Mouse (Mus musculus) CH12.LX (cell line): ENCODE measurements around the gene Prrt3. TPM values are rescaled to one million over a fixed set of nuclear protein-coding genes. Genes with fewer than 3 reads are reported as not detected.

Source experiments
- DNase-seq: peaks from one replicate; pipeline ENCODE4 v3.0.0-alpha.2; 2013; ENCODE audit errors: extremely low read depth
- H3K27ac ChIP-seq: 2 replicates; pipeline ENCODE4 v1.5.1; 2012; ENCODE audit warnings: low read depth, mild to moderate bottlenecking, control low read depth, moderate library complexity; ENCODE audit not compliant: insufficient read depth
- H3K27me3 ChIP-seq: replicated peaks from 2 replicates; pipeline ENCODE3; 2012; ENCODE audit warnings: inconsistent platforms
- H3K36me3 ChIP-seq, 2 experiments: replicated peaks in 1 of 2; 2 replicates each; pipeline versions ENCODE3 to v1.6.1; 2012; ENCODE audit warnings: inconsistent platforms in 1 of 2, low read length in 1 of 2, mild to moderate bottlenecking in 1 of 2, mixed read lengths in 1 of 2, moderate library complexity in 1 of 2; ENCODE audit not compliant: control insufficient read depth in 1 of 2, insufficient read depth in 1 of 2
- H3K4me1 ChIP-seq, 2 experiments: 2 replicates each; pipeline ENCODE4 v1.6.1; 2012; ENCODE audit warnings: inconsistent platforms in 1 of 2, moderate library complexity in 1 of 2; ENCODE audit not compliant: insufficient read depth in 2 of 2, control insufficient read depth in 1 of 2
- H3K4me2 ChIP-seq: 2 replicates; pipeline ENCODE4 v1.6.1; 2012; ENCODE audit warnings: low read depth, mild to moderate bottlenecking, control low read depth; ENCODE audit not compliant: poor library complexity, insufficient read depth, severe bottlenecking
- H3K4me3 ChIP-seq, 3 experiments: fragments of 150-350 bp in 1 of 3; sonication (generic) in 1 of 3; replicated peaks in 1 of 3; 2 replicates each; pipeline versions ENCODE3 to v1.5.1; 2011 to 2012; ENCODE audit warnings: low read depth in 2 of 3, low read length in 2 of 3, mild to moderate bottlenecking in 2 of 3, moderate library complexity in 2 of 3, control low read depth in 1 of 3, improper control_type of control experiment in 1 of 3, inconsistent platforms in 1 of 3, mixed read lengths in 1 of 3; ENCODE audit not compliant: poor library complexity in 1 of 3
- H3K79me2 ChIP-seq: replicated peaks from 2 replicates; pipeline ENCODE4 v1.6.1; 2012; ENCODE audit warnings: mild to moderate bottlenecking, moderate library complexity; ENCODE audit not compliant: control insufficient read depth, poor library complexity, insufficient read depth, severe bottlenecking; ENCODE audit errors: extremely low read depth
- H3K9ac ChIP-seq: 2 replicates; pipeline ENCODE4 v1.6.1; 2012; ENCODE audit warnings: low read depth, mild to moderate bottlenecking, control low read depth, moderate library complexity; ENCODE audit not compliant: insufficient read depth
- H3K9me3 ChIP-seq: replicated peaks from 2 replicates; pipeline ENCODE3; 2012; ENCODE audit warnings: low read length, inconsistent platforms, mixed read lengths
- E2F4 ChIP-seq: IDR thresholded peaks from 2 replicates; pipeline ENCODE4 v1.6.1; 2011; ENCODE audit warnings: low read depth, low read length, improper control_type of control experiment; ENCODE audit not compliant: insufficient replicate concordance
- ELF1 ChIP-seq: IDR thresholded peaks from 2 replicates; pipeline ENCODE4 v1.6.1; 2014; ENCODE audit warnings: low read depth, mild to moderate bottlenecking, inconsistent platforms, low read length, improper control_type of control experiment
- MAX ChIP-seq: IDR thresholded peaks from 2 replicates; pipeline ENCODE4 v1.6.1; 2011; ENCODE audit warnings: low read length, improper control_type of control experiment
- MEF2A ChIP-seq: IDR thresholded peaks from 2 replicates; pipeline ENCODE4 v1.6.1; 2014; ENCODE audit warnings: low read depth, mild to moderate bottlenecking, inconsistent platforms, low read length, improper control_type of control experiment, borderline replicate concordance
- MXI1 ChIP-seq: IDR thresholded peaks from 2 replicates; pipeline ENCODE4 v1.6.1; 2011; ENCODE audit warnings: mild to moderate bottlenecking, low read depth, low read length, improper control_type of control experiment
- MYC ChIP-seq: IDR thresholded peaks from 2 replicates; pipeline ENCODE4 v1.6.1; 2011; ENCODE audit warnings: low read depth, mild to moderate bottlenecking, improper control_type of control experiment, low read length
- NELFE ChIP-seq: IDR thresholded peaks from 2 replicates; pipeline ENCODE4 v1.6.1; 2011; ENCODE audit warnings: low read depth, low read length, improper control_type of control experiment
- POLR2AphosphoS2 ChIP-seq: IDR thresholded peaks from 2 replicates; pipeline ENCODE4 v1.6.1; 2011; ENCODE audit warnings: low read depth, low read length, improper control_type of control experiment
- TCF12 ChIP-seq: IDR thresholded peaks from 2 replicates; pipeline ENCODE4 v1.6.1; 2014; ENCODE audit warnings: low read depth, mild to moderate bottlenecking, inconsistent platforms, low read length, improper control_type of control experiment
- UBTF ChIP-seq: IDR thresholded peaks from 2 replicates; pipeline ENCODE4 v1.6.1; 2012; ENCODE audit warnings: low read depth, mild to moderate bottlenecking, inconsistent platforms, low read length, improper control_type of control experiment, moderate library complexity
- dilution Hi-C: fragments of 300-500 bp; cut with MboI; formaldehyde crosslinking; loops from 2 replicates; pipeline ENCODE4 v1.14.3; 2020; ENCODE audit warnings: low sequenced_read_pairs; ENCODE audit not compliant: extremely low pct_unique_long_range_greater_than_20kb, extremely low pct_ligation_motif_present
- in situ Hi-C: fragments of 300-500 bp; cut with MboI; formaldehyde crosslinking; loops from 3 replicates; pipeline ENCODE4 v1.14.3; 2019; ENCODE audit warnings: low sequenced_read_pairs, low pct_ligation_motif_present, low pct_unique_long_range_greater_than_20kb, mixed read lengths
- polyA plus RNA-seq: library from polyadenylated mRNA; unstranded; fragments of >175 nt; gene quantifications from 2 replicates; pipeline ENCODE4 v1.2.1, GENCODE M21; 2012; ENCODE audit warnings: low read depth; ENCODE audit not compliant: insufficient read length
- total RNA-seq, 2 experiments: library from RNA; depleted of rRNA; stranded (reverse); fragments of 300-350 nt in 1 of 2; fragments of >200 nt in 1 of 2; gene quantifications; 2 replicates each; pipeline ENCODE4 v1.2.3; 2012 to 2014

Gene Prrt3
- total and polyA plus RNA-seq, 3 experiments, result not detected

DNA sequence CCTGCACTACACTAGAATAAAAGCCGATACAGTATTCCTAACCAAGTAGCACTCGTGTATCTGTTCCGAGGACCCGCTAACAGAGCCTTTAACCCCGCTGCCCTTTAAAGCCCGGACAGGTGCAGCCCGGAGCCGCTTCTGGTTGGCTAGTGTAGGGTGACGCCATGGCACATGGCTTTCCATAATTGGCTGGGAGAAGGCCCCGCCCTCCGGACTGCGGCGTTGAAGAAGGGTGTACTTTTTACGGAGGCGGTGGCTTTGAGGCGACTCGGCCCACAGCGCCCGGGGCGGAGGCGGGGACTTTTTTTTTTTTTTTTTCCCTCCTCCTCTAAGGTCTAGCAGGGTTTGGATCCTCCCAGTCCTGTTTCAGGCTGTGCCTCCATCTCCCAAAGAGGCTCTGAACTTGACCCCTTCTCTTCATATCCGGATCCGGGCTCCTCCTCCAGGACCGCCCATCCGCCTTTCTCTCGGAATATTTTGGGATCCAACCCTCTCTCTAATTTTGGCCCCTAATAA lies 18.6 kb downstream of the Prrt3 start, which contains the start of gene Creld1 (continued):
- TF ChIP-seq MXI1 (peak; percentile 75), MAX (peak; percentile 77), NELFE (peak; percentile 69), ELF1 (no peak; the same call in 1 of the 2 replicates), TCF12 (0 out of 2 replicates have a peak, but pooled peaks have one; percentile 37)

GRCm38 (mm10) chr6:113482477-113483099 lies 19.1 kb downstream of the Prrt3 start:
- peaks cover 2% of the 10 kb centered on the region for H3K9me3 ChIP-seq
- peak overlapping the region; percentile 79 for H3K4me2 ChIP-seq
- peaks cover 0 to 7% of the 10 kb centered on the region in 2 experiments for H3K36me3 ChIP-seq
- dilution Hi-C loops, result no loop called here
- peaks cover 7% of the 10 kb centered on the region for H3K27me3 ChIP-seq
- no peaks in the 10 kb centered on the region for H3K79me2 ChIP-seq
- TF ChIP-seq UBTF, result no peak
- peak; percentile 25; the same call in 1 of the 2 replicates for TF ChIP-seq ELF1
- peak overlapping the region; percentile 31; the same call in 1 of the 2 replicates for H3K9ac ChIP-seq
- H3K27ac ChIP-seq, result no peak overlapping the region
- in situ Hi-C loops, result no loop called here
- no peak for DNase-seq
- peaks cover 14 to 36% of the 10 kb centered on the region in 2 experiments for H3K4me1 ChIP-seq
- peak overlapping the region; percentile 51 to 73 (median 58) for H3K4me3 ChIP-seq

GRCm38 (mm10) chr6:113480555-113481373 lies 21.0 kb downstream of the Prrt3 start:
- DNase-seq, result no peak
- Histone ChIP-seq H3K4me1 (peaks cover 9 to 24% of the 10 kb centered on the region in 2 experiments), H3K4me2 (no peak overlapping the region), H3K9me3 (peaks cover 2% of the 10 kb centered on the region), H3K27ac (no peak overlapping the region), H3K27me3 (peaks cover 22% of the 10 kb centered on the region), H3K36me3 (peaks cover 0 to 2% of the 10 kb centered on the region in 2 experiments), H3K9ac (no peak overlapping the region), H3K4me3 (no peak overlapping the region), H3K79me2 (no peaks in the 10 kb centered on the region)
- TF ChIP-seq E2F4 (no peak), MYC (no peak), MEF2A (no peak), POLR2AphosphoS2 (no peak)
- dilution Hi-C loops, result no loop called here
- in situ Hi-C loops, result no loop called here
